Mouse (Mus musculus) hindbrain, embryonic 11.5 days (tissue): ENCODE results near the gene Sdr42e1. TPM values are rescaled to one million over a fixed set of nuclear protein-coding genes. Genes with fewer than 3 reads are reported as not detected.
A peak's percentile ranks its signal among the peaks of the same experiment; 100 is the strongest.

Source experiments
- ATAC-seq: fragments of 200-750 bp; cut with Nextera tagmentation; 2 replicates; pipeline ENCODE4 v1.8.0; 2017; ENCODE audit warnings: mild to moderate bottlenecking, moderate TSS enrichment, moderate library complexity; ENCODE audit not compliant: low FRiP score
- DNase-seq: peaks from one replicate; pipeline ENCODE4 v3.0.0-alpha.2; 2015; ENCODE audit warnings: low spot score
- H3K27ac ChIP-seq: fragments of 300-500 bp; sonication (generic); 2 replicates; pipeline ENCODE4 v1.5.1; 2014; ENCODE audit warnings: mild to moderate bottlenecking, low read depth, low read length
- H3K27me3 ChIP-seq: fragments of 300-500 bp; sonication (generic); 2 replicates; pipeline ENCODE4 v1.6.1; 2014; ENCODE audit warnings: mild to moderate bottlenecking, low read length, moderate library complexity, mixed read lengths; ENCODE audit not compliant: control insufficient read depth, insufficient read depth
- H3K36me3 ChIP-seq: fragments of 300-500 bp; sonication (generic); 2 replicates; pipeline ENCODE4 v1.6.1; 2014; ENCODE audit warnings: mild to moderate bottlenecking, low read length, moderate library complexity, mixed read lengths; ENCODE audit not compliant: control insufficient read depth, insufficient read depth
- H3K4me1 ChIP-seq: fragments of 300-500 bp; sonication (generic); replicated peaks from 2 replicates; pipeline ENCODE4 v1.6.1; 2014; ENCODE audit warnings: low read length, mixed read lengths; ENCODE audit not compliant: control insufficient read depth, insufficient read depth
- H3K4me2 ChIP-seq: fragments of 300-500 bp; sonication (generic); replicated peaks from 2 replicates; pipeline ENCODE4 v1.6.1; 2014; ENCODE audit warnings: mild to moderate bottlenecking, low read depth, low read length
- H3K4me3 ChIP-seq: fragments of 300-500 bp; sonication (generic); 2 replicates; pipeline ENCODE4 v1.5.1; 2014; ENCODE audit warnings: low read depth, low read length
- H3K9ac ChIP-seq: fragments of 300-500 bp; sonication (generic); 2 replicates; pipeline ENCODE4 v1.6.1; 2014; ENCODE audit warnings: low read depth, low read length
- H3K9me3 ChIP-seq: fragments of 300-500 bp; sonication (generic); 2 replicates; pipeline ENCODE4 v1.6.1; 2016; ENCODE audit warnings: low read length; ENCODE audit not compliant: control insufficient read depth
- WGBS: fragments of 180-500 bp; shearing (Covaris S2); extraction: QIAGEN DNeasy Blood & Tissue Kit; methylation state at CpG from one replicate; pipeline ENCODE4 v1.1.7; 2014; 5-methylcytosine and 5-hydroxymethylcytosine counted together
- polyA plus RNA-seq: library from polyadenylated mRNA; unstranded; fragments of >200 nt; fragmentation: Nextera tagmentation; extraction: Ambion mirVana; gene quantifications from 2 replicates; pipeline ENCODE4 v1.2.1, GENCODE M21; 2014

Sdr42e1 gene
- polyA plus RNA-seq, 1 experiment from 2014 or later = 1.1 TPM

- Histone ChIP-seq H3K4me2 (no peak overlapping the region), H3K4me3 (no peak overlapping the region), H3K27me3 (no peaks in the 10 kb centered on the region), H3K36me3 (no peaks in the 10 kb centered on the region), H3K27ac (no peak overlapping the region), H3K4me1 (no peaks in the 10 kb centered on the region), H3K9ac (no peak overlapping the region), H3K9me3 (no peaks in the 10 kb centered on the region)
- WGBS = 86% methylated on average over 9 of the region's 9 CpGs
- ATAC-seq (no peak), DNase-seq (no peak)
These were observed 3.0 kb upstream of the Sdr42e1 start for GRCm38 (mm10) chr8:117676460-117676859.

- Histone ChIP-seq H3K9ac (no peak overlapping the region), H3K36me3 (no peaks in the 10 kb centered on the region), H3K27me3 (no peaks in the 10 kb centered on the region), H3K4me1 (no peaks in the 10 kb centered on the region), H3K27ac (no peak overlapping the region), H3K4me3 (no peak overlapping the region), H3K4me2 (no peak overlapping the region), H3K9me3 (no peaks in the 10 kb centered on the region)
- no peak for DNase-seq
- no peak for ATAC-seq
- WGBS = 80% methylated on average over 5 of the region's 5 CpGs
These were observed 1.7 kb upstream of the Sdr42e1 start for GRCm38 (mm10) chr8:117675171-117675570.

- Histone ChIP-seq H3K4me1 (no peaks in the 10 kb centered on the region), H3K36me3 (no peaks in the 10 kb centered on the region), H3K4me2 (no peak overlapping the region), H3K27me3 (no peaks in the 10 kb centered on the region), H3K4me3 (no peak overlapping the region), H3K27ac (no peak overlapping the region), H3K9me3 (no peaks in the 10 kb centered on the region), H3K9ac (no peak overlapping the region)
- 79% methylated on average over 3 of the region's 3 CpGs for WGBS
- DNase-seq (no peak), ATAC-seq (no peak)
These were observed 931 bp downstream of the Sdr42e1 start for GRCm38 (mm10) chr8:117672558-117672957.

- no peaks in the 10 kb centered on the region for H3K4me1 ChIP-seq
- no peaks in the 10 kb centered on the region for H3K9me3 ChIP-seq
- no peak overlapping the region for H3K4me2 ChIP-seq
- H3K4me3 ChIP-seq = no peak overlapping the region
- WGBS = 53% methylated on average over 11 of the region's 11 CpGs
- H3K27me3 ChIP-seq = no peaks in the 10 kb centered on the region
- ATAC-seq (no peak), DNase-seq (no peak)
- H3K36me3 ChIP-seq = no peaks in the 10 kb centered on the region
- H3K27ac ChIP-seq = no peak overlapping the region
- H3K9ac ChIP-seq = no peak overlapping the region
These were observed 3.0 kb downstream of the Sdr42e1 start for GRCm38 (mm10) chr8:117670461-117670860.

- Histone ChIP-seq H3K4me2 (no peak overlapping the region), H3K27ac (no peak overlapping the region), H3K27me3 (no peaks in the 10 kb centered on the region), H3K9me3 (no peaks in the 10 kb centered on the region), H3K36me3 (no peaks in the 10 kb centered on the region), H3K9ac (no peak overlapping the region), H3K4me1 (no peaks in the 10 kb centered on the region), H3K4me3 (no peak overlapping the region)
- DNase-seq = no peak
- 87% methylated on average over 13 of the region's 13 CpGs for WGBS
- ATAC-seq = no peak
These were observed 6.0 kb downstream of the Sdr42e1 start for GRCm38 (mm10) chr8:117667349-117668124.

- H3K36me3 ChIP-seq = no peaks in the 10 kb centered on the region
- no peaks in the 10 kb centered on the region for H3K9me3 ChIP-seq
- H3K4me2 ChIP-seq = no peak overlapping the region
- ATAC-seq (peak; percentile 83), DNase-seq (peak; percentile 65)
- H3K27me3 ChIP-seq = no peaks in the 10 kb centered on the region
- no peak overlapping the region for H3K9ac ChIP-seq
- H3K4me1 ChIP-seq = peaks cover 4% of the 10 kb centered on the region; the same call in 1 of the 2 replicates
- WGBS = 32% methylated on average over 11 of the region's 11 CpGs
- no peak overlapping the region for H3K4me3 ChIP-seq
- H3K27ac ChIP-seq = no peak overlapping the region
These were observed 13.0 kb downstream of the Sdr42e1 start for GRCm38 (mm10) chr8:117660358-117661031.

- H3K9me3 ChIP-seq = no peaks in the 10 kb centered on the region
- ATAC-seq = no peak
- H3K36me3 ChIP-seq = no peaks in the 10 kb centered on the region
- no peak overlapping the region for H3K9ac ChIP-seq
- peak; percentile 15 for DNase-seq
- H3K4me2 ChIP-seq = no peak overlapping the region
- H3K27me3 ChIP-seq = no peaks in the 10 kb centered on the region
- WGBS = 77% methylated on average over 7 of the region's 7 CpGs
- H3K27ac ChIP-seq = no peak overlapping the region
- peaks cover 4% of the 10 kb centered on the region; the same call in 1 of the 2 replicates for H3K4me1 ChIP-seq
- no peak overlapping the region for H3K4me3 ChIP-seq
These were observed 14.5 kb downstream of the Sdr42e1 start for GRCm38 (mm10) chr8:117658990-117659389.

GRCm38 (mm10) chr8:117652318-117652717, 21.2 kb downstream of the Sdr42e1 start:
- no peak overlapping the region for H3K4me2 ChIP-seq
- 88% methylated on average over 1 of the region's 1 CpGs for WGBS
- no peak overlapping the region for H3K27ac ChIP-seq
- no peaks in the 10 kb centered on the region for H3K27me3 ChIP-seq
- ATAC-seq (no peak), DNase-seq (no peak)
- H3K4me3 ChIP-seq = no peak overlapping the region
- H3K36me3 ChIP-seq = no peaks in the 10 kb centered on the region
- H3K9ac ChIP-seq = no peak overlapping the region
- no peaks in the 10 kb centered on the region for H3K4me1 ChIP-seq
- no peaks in the 10 kb centered on the region; the same call in 1 of the 2 replicates for H3K9me3 ChIP-seq

GRCm38 (mm10) chr8:117646440-117646839, 27.0 kb downstream of the Sdr42e1 start:
- no peak for ATAC-seq
- Histone ChIP-seq H3K4me3 (no peak overlapping the region), H3K27ac (no peak overlapping the region), H3K36me3 (no peaks in the 10 kb centered on the region), H3K9ac (no peak overlapping the region), H3K9me3 (no peaks in the 10 kb centered on the region; the same call in 1 of the 2 replicates), H3K27me3 (no peaks in the 10 kb centered on the region), H3K4me1 (no peaks in the 10 kb centered on the region), H3K4me2 (no peak overlapping the region)
- WGBS = 82% methylated on average over 5 of the region's 5 CpGs
- DNase-seq = no peak
